Mouse (Mus musculus): ENCODE data around the gene Them5. TPM values are rescaled to one million over a fixed set of nuclear protein-coding genes. Genes with fewer than 3 reads are reported as not detected.

The Them5 gene
- polyA plus RNA-seq, 1 experiment, result not detected

- Histone ChIP-seq H3K4me1 (ENCODE audit: control insufficient read depth, insufficient read depth, insufficient read length) (no peaks in the 10 kb centered on the region), H3K36me3 (ENCODE audit: control insufficient read depth, insufficient read depth, low read length) (no peaks in the 10 kb centered on the region), H3K4me3 (ENCODE audit: extremely low read depth, insufficient read depth, insufficient read length) (no peak overlapping the region), H3K27me3 (ENCODE audit: control insufficient read depth, insufficient read depth, low read length) (no peaks in the 10 kb centered on the region), H3K27ac (ENCODE audit: insufficient read depth, low read length) (no peak overlapping the region)
- TF ChIP-seq POLR2A (IDR thresholded peaks at IDR 0.05; ENCODE audit: low read depth, low read length) (no peak), CTCF (IDR thresholded peaks at IDR 0.05; ENCODE audit: extremely low read depth, insufficient read depth, insufficient read length, insufficient replicate concordance) (no peak)
- DNase-seq (ENCODE audit: low read depth in 1 of 2, low spot score in 2 of 2), result no peak
Measured at GRCm38 (mm10) chr3:94374636-94375035, 32.7 kb downstream of the Them5 start.

GRCm38 (mm10) chr3:94375146-94375545 is 33.2 kb downstream of the Them5 start:
- Histone ChIP-seq H3K4me1 (ENCODE audit: control insufficient read depth, insufficient read depth, insufficient read length) (no peaks in the 10 kb centered on the region), H3K27ac (ENCODE audit: insufficient read depth, low read length) (no peak overlapping the region), H3K36me3 (ENCODE audit: control insufficient read depth, insufficient read depth, low read length) (no peaks in the 10 kb centered on the region), H3K27me3 (ENCODE audit: control insufficient read depth, insufficient read depth, low read length) (no peaks in the 10 kb centered on the region), H3K4me3 (ENCODE audit: extremely low read depth, insufficient read depth, insufficient read length) (no peak overlapping the region)
- TF ChIP-seq POLR2A (IDR thresholded peaks at IDR 0.05; ENCODE audit: low read depth, low read length), result no peak
- no peak for TF ChIP-seq CTCF (IDR thresholded peaks at IDR 0.05; ENCODE audit: extremely low read depth, insufficient read depth, insufficient read length, insufficient replicate concordance)
- WGBS, result 41% methylated on average over 2 of the region's 2 CpGs
- no peak for DNase-seq (ENCODE audit: low read depth in 1 of 2, low spot score in 2 of 2)

GRCm38 (mm10) chr3:94375861-94376260 is 34.0 kb downstream of the Them5 start:
- H3K27me3 ChIP-seq (ENCODE audit: control insufficient read depth, insufficient read depth, low read length), result no peaks in the 10 kb centered on the region
- H3K4me3 ChIP-seq (ENCODE audit: extremely low read depth, insufficient read depth, insufficient read length), result no peak overlapping the region
- H3K4me1 ChIP-seq (ENCODE audit: control insufficient read depth, insufficient read depth, insufficient read length), result no peaks in the 10 kb centered on the region
- H3K36me3 ChIP-seq (ENCODE audit: control insufficient read depth, insufficient read depth, low read length), result no peaks in the 10 kb centered on the region
- no peak overlapping the region for H3K27ac ChIP-seq (ENCODE audit: insufficient read depth, low read length)
- no peak for DNase-seq (ENCODE audit: low read depth in 1 of 2, low spot score in 2 of 2)
- 63% methylated on average over 5 of the region's 5 CpGs for WGBS
- TF ChIP-seq CTCF (IDR thresholded peaks at IDR 0.05; ENCODE audit: extremely low read depth, insufficient read depth, insufficient read length, insufficient replicate concordance) (no peak), POLR2A (IDR thresholded peaks at IDR 0.05; ENCODE audit: low read depth, low read length) (no peak)

DNA sequence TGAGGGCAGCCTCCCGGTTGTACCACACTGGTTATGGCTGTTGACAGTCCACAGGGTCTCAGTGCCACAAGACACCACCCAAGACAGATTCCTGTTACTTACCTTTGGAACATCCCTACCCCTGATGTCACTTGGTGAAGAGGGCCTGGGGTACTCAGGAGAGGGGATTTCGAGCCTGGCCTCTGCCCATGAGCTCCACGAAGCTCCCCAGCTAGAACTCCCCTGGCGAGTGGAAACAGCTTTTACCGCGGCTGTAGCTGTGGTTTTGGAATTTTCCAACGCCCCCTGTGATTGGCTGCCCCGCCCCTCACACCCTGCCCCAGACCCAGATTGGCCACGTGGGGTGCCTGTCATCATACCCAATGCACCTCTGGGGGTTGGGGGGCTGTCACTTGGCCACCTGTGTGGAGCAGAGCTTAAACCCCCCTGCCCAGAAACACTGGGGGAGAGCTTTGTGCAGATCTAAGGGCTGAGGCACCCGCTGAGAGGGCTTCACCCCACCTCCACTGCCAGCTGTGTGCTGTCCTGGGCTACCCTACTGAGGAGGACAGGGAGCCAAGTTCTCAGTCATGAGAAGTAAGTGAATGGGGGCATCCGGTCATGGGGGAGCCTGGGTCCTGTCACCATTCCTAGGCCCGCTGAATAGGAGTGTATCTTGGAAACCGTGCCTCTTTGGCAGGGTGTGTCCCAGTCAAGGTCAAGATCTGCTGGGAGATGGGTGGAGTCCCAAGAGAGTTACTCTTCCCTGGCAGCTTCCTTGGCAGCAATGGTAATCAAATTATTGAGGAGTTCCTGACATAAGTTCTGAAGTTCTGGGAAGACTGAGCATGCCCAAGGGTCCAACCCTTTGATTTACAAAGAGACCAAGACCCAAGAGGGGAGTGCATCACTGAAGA is 35.4 kb downstream of the Them5 start:
- TF ChIP-seq POLR2A (IDR thresholded peaks at IDR 0.05; ENCODE audit: low read depth, low read length) (no peak), CTCF (IDR thresholded peaks at IDR 0.05; ENCODE audit: extremely low read depth, insufficient read depth, insufficient read length, insufficient replicate concordance) (no peak)
- no peak overlapping the region for H3K27ac ChIP-seq (ENCODE audit: insufficient read depth, low read length)
- no peak for DNase-seq (ENCODE audit: low read depth in 1 of 2, low spot score in 2 of 2)
- H3K4me1 ChIP-seq (ENCODE audit: control insufficient read depth, insufficient read depth, insufficient read length), result no peaks in the 10 kb centered on the region
- no peaks in the 10 kb centered on the region for H3K36me3 ChIP-seq (ENCODE audit: control insufficient read depth, insufficient read depth, low read length)
- 35% methylated on average over 13 of the region's 13 CpGs for WGBS
- H3K27me3 ChIP-seq (ENCODE audit: control insufficient read depth, insufficient read depth, low read length), result no peaks in the 10 kb centered on the region
- no peak overlapping the region for H3K4me3 ChIP-seq (ENCODE audit: extremely low read depth, insufficient read depth, insufficient read length)

- no peak for TF ChIP-seq POLR2A (IDR thresholded peaks at IDR 0.05; ENCODE audit: low read depth, low read length)
- TF ChIP-seq CTCF (IDR thresholded peaks at IDR 0.05; ENCODE audit: extremely low read depth, insufficient read depth, insufficient read length, insufficient replicate concordance), result no peak
- Histone ChIP-seq H3K4me1 (ENCODE audit: control insufficient read depth, insufficient read depth, insufficient read length) (no peaks in the 10 kb centered on the region), H3K4me3 (ENCODE audit: extremely low read depth, insufficient read depth, insufficient read length) (no peak overlapping the region), H3K36me3 (ENCODE audit: control insufficient read depth, insufficient read depth, low read length) (no peaks in the 10 kb centered on the region), H3K27me3 (ENCODE audit: control insufficient read depth, insufficient read depth, low read length) (no peaks in the 10 kb centered on the region), H3K27ac (ENCODE audit: insufficient read depth, low read length) (no peak overlapping the region)
- no peak for DNase-seq (ENCODE audit: low read depth in 1 of 2, low spot score in 2 of 2)
- 50% methylated on average over 9 of the region's 9 CpGs for WGBS
Measured at GRCm38 (mm10) chr3:94379831-94380510, 38.1 kb downstream of the Them5 start.

DNA sequence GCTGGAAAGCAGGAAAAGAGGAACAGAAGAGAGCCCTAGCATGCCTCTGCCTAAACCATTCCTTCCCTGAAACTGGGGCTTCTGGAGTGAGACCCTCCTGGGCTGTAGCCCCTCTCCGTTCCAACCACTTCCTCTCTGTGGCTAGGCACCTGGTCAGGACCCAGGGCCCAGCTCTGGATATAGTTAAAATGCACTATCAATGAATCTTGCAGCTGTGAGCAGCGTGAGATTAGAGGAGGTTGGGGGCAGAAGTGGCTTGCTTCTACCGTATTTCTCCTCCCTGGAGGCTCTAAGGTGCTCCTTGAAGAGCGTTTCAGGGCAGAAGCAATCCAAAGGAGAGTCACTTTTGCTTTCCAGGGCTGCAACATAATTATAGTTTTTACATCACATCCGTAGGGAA is 40.4 kb downstream of the Them5 start:
- whole genome bisulfite sequencing, result 25% methylated on average over 5 of the region's 5 CpGs
- H3K4me1 ChIP-seq (ENCODE audit: control insufficient read depth, insufficient read depth, insufficient read length), result no peaks in the 10 kb centered on the region
- no peak overlapping the region for H3K4me3 ChIP-seq (ENCODE audit: extremely low read depth, insufficient read depth, insufficient read length)
- H3K36me3 ChIP-seq (ENCODE audit: control insufficient read depth, insufficient read depth, low read length), result no peaks in the 10 kb centered on the region
- no peak for TF ChIP-seq POLR2A (IDR thresholded peaks at IDR 0.05; ENCODE audit: low read depth, low read length)
- TF ChIP-seq CTCF (IDR thresholded peaks at IDR 0.05; ENCODE audit: extremely low read depth, insufficient read depth, insufficient read length, insufficient replicate concordance), result no peak
- no peaks in the 10 kb centered on the region for H3K27me3 ChIP-seq (ENCODE audit: control insufficient read depth, insufficient read depth, low read length)
- no peak overlapping the region for H3K27ac ChIP-seq (ENCODE audit: insufficient read depth, low read length)
- no peak for DNase-seq (ENCODE audit: low read depth in 1 of 2, low spot score in 2 of 2)

DNA sequence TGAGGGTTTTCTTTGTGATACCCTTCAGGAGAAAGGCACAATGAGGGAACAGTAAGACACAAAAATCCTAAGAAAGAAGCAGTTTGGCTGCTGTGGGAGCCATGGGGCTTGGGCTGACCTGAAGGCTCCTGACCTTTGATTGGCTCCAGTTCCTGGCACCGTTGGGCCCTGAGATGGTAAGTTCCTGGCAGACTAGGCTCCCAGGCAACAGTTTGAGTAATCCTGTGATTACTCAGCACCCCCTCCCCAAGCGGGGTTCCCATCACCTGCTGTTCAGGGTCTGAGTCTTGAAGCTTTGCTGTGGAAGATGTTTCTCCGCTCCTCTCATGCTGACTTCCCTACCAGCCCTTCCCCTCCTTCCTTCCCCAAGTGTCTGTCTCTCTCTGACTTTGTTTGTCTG is 41.6 kb downstream of the Them5 start:
- no peaks in the 10 kb centered on the region for H3K27me3 ChIP-seq (ENCODE audit: control insufficient read depth, insufficient read depth, low read length)
- DNase-seq (ENCODE audit: low read depth in 1 of 2, low spot score in 2 of 2), result no peak
- H3K4me3 ChIP-seq (ENCODE audit: extremely low read depth, insufficient read depth, insufficient read length), result no peak overlapping the region
- no peak overlapping the region for H3K27ac ChIP-seq (ENCODE audit: insufficient read depth, low read length)
- H3K4me1 ChIP-seq (ENCODE audit: control insufficient read depth, insufficient read depth, insufficient read length), result no peaks in the 10 kb centered on the region
- no peaks in the 10 kb centered on the region for H3K36me3 ChIP-seq (ENCODE audit: control insufficient read depth, insufficient read depth, low read length)
- WGBS, result 65% methylated on average over 3 of the region's 3 CpGs
- TF ChIP-seq CTCF (IDR thresholded peaks at IDR 0.05; ENCODE audit: extremely low read depth, insufficient read depth, insufficient read length, insufficient replicate concordance) (no peak), POLR2A (IDR thresholded peaks at IDR 0.05; ENCODE audit: low read depth, low read length) (no peak)

Data from spleen, adult 2 months (tissue).